Mouse (Mus musculus) MN1 (cell line): ENCODE measurements at regions not wholly inside any gene's neighbourhood (a gene's known extent, or its start where the extent isn't known, plus 50 kb on each side); places are given as distances from the start of the nearest gene placed in this dataset.

Experiments
- DNase-seq: peaks from one replicate; pipeline ENCODE4 v3.0.0-alpha.2; 2016; ENCODE audit warnings: low spot score

GRCm38 (mm10) chr4:82161232-82161631 lies 544.3 kb downstream of the Nfib start:
- no peak for DNase-seq

- peak; percentile 14 for DNase-seq
These were observed 545.3 kb downstream of the Nfib start for GRCm38 (mm10) chr4:82160233-82160632.

- no peak for DNase-seq
These were observed 549.8 kb downstream of the Nfib start for GRCm38 (mm10) chr4:82155642-82156320.

GRCm38 (mm10) chr4:82154021-82154555 lies 551.5 kb downstream of the Nfib start:
- no peak for DNase-seq

- no peak for DNase-seq
These were observed 551.9 kb downstream of the Nfib start for GRCm38 (mm10) chr4:82153604-82154003.

GRCm38 (mm10) chr4:82149957-82150356 lies 555.6 kb downstream of the Nfib start:
- no peak for DNase-seq

GRCm38 (mm10) chr4:82148129-82149064 lies 557.2 kb downstream of the Nfib start:
- peak; percentile 48 for DNase-seq

- no peak for DNase-seq
These were observed 563.2 kb downstream of the Nfib start for GRCm38 (mm10) chr4:82142391-82142790.

GRCm38 (mm10) chr4:82139806-82140205 lies 565.7 kb downstream of the Nfib start:
- DNase-seq: no peak

GRCm38 (mm10) chr4:82139016-82139415 lies 566.5 kb downstream of the Nfib start:
- no peak for DNase-seq

GRCm38 (mm10) chr4:82132851-82133250 lies 572.7 kb downstream of the Nfib start:
- no peak for DNase-seq

GRCm38 (mm10) chr4:82132326-82132725 lies 573.2 kb downstream of the Nfib start:
- DNase-seq: no peak

GRCm38 (mm10) chr4:82129471-82129870 lies 576.1 kb downstream of the Nfib start:
- no peak for DNase-seq

GRCm38 (mm10) chr4:82123733-82124132 lies 581.8 kb downstream of the Nfib start:
- no peak for DNase-seq

GRCm38 (mm10) chr4:82123101-82123500 lies 582.4 kb downstream of the Nfib start:
- no peak for DNase-seq

GRCm38 (mm10) chr4:82120796-82121195 lies 584.8 kb downstream of the Nfib start:
- no peak for DNase-seq

GRCm38 (mm10) chr4:82120326-82120725 lies 585.2 kb downstream of the Nfib start:
- no peak for DNase-seq

- DNase-seq: no peak
These were observed 603.7 kb downstream of the Nfib start for GRCm38 (mm10) chr4:82101837-82102236.

GRCm38 (mm10) chr4:82099970-82100368 lies 605.6 kb downstream of the Nfib start:
- DNase-seq: no peak

GRCm38 (mm10) chr4:82098986-82099969 lies 606.3 kb downstream of the Nfib start:
- no peak for DNase-seq
